Mouse (Mus musculus): ENCODE measurements around the gene Cadm1. TPM values are rescaled to one million over a fixed set of nuclear protein-coding genes. Genes with fewer than 3 reads are reported as not detected.

The Cadm1 gene
- polyA plus RNA-seq, 1 experiment, result 4.0 TPM

GRCm38 (mm10) chr9:47603971-47604370, 74.0 kb downstream of the Cadm1 start:
- no peak for TF ChIP-seq POLR2A (IDR thresholded peaks at IDR 0.05; ENCODE audit: borderline replicate concordance, control insufficient read depth, low read depth, low read length)
- TF ChIP-seq CTCF (IDR thresholded peaks at IDR 0.05; ENCODE audit: control insufficient read depth, insufficient read depth, low read length), result no peak
- Histone ChIP-seq H3K27ac (ENCODE audit: control insufficient read depth, insufficient read depth, low read depth, low read length, poor library complexity) (no peak overlapping the region), H3K4me3 (replicated peaks; ENCODE audit: control insufficient read depth, low read depth, low read length) (no peak overlapping the region), H3K4me1 (ENCODE audit: control insufficient read depth, insufficient read depth, low read length) (no peaks in the 10 kb centered on the region)
- 77% methylated on average over 4 of the region's 4 CpGs for WGBS

GRCm38 (mm10) chr9:47605628-47606027, 75.7 kb downstream of the Cadm1 start:
- Histone ChIP-seq H3K4me3 (replicated peaks; ENCODE audit: control insufficient read depth, low read depth, low read length) (no peak overlapping the region), H3K27ac (ENCODE audit: control insufficient read depth, insufficient read depth, low read depth, low read length, poor library complexity) (no peak overlapping the region), H3K4me1 (ENCODE audit: control insufficient read depth, insufficient read depth, low read length) (no peaks in the 10 kb centered on the region)
- TF ChIP-seq CTCF (IDR thresholded peaks at IDR 0.05; ENCODE audit: control insufficient read depth, insufficient read depth, low read length) (no peak), POLR2A (IDR thresholded peaks at IDR 0.05; ENCODE audit: borderline replicate concordance, control insufficient read depth, low read depth, low read length) (no peak)
- 78% methylated on average over 5 of the region's 5 CpGs for WGBS

GRCm38 (mm10) chr9:47608441-47608840, 78.5 kb downstream of the Cadm1 start:
- Histone ChIP-seq H3K4me3 (replicated peaks; ENCODE audit: control insufficient read depth, low read depth, low read length) (no peak overlapping the region), H3K27ac (ENCODE audit: control insufficient read depth, insufficient read depth, low read depth, low read length, poor library complexity) (no peak overlapping the region), H3K4me1 (ENCODE audit: control insufficient read depth, insufficient read depth, low read length) (no peaks in the 10 kb centered on the region)
- TF ChIP-seq POLR2A (IDR thresholded peaks at IDR 0.05; ENCODE audit: borderline replicate concordance, control insufficient read depth, low read depth, low read length), result no peak
- TF ChIP-seq CTCF (IDR thresholded peaks at IDR 0.05; ENCODE audit: control insufficient read depth, insufficient read depth, low read length), result no peak
- WGBS, result 81% methylated on average over 7 of the region's 7 CpGs

- no peak for TF ChIP-seq CTCF (IDR thresholded peaks at IDR 0.05; ENCODE audit: control insufficient read depth, insufficient read depth, low read length)
- no peak for TF ChIP-seq POLR2A (IDR thresholded peaks at IDR 0.05; ENCODE audit: borderline replicate concordance, control insufficient read depth, low read depth, low read length)
- 71% methylated on average over 6 of the region's 6 CpGs for WGBS
- Histone ChIP-seq H3K4me1 (ENCODE audit: control insufficient read depth, insufficient read depth, low read length) (no peaks in the 10 kb centered on the region), H3K4me3 (replicated peaks; ENCODE audit: control insufficient read depth, low read depth, low read length) (no peak overlapping the region), H3K27ac (ENCODE audit: control insufficient read depth, insufficient read depth, low read depth, low read length, poor library complexity) (no peak overlapping the region)
These were observed 78.9 kb downstream of the Cadm1 start for GRCm38 (mm10) chr9:47608921-47609320.

GRCm38 (mm10) chr9:47609443-47609842, 79.5 kb downstream of the Cadm1 start:
- WGBS, result 73% methylated on average over 4 of the region's 4 CpGs
- no peaks in the 10 kb centered on the region for H3K4me1 ChIP-seq (ENCODE audit: control insufficient read depth, insufficient read depth, low read length)
- no peak for TF ChIP-seq CTCF (IDR thresholded peaks at IDR 0.05; ENCODE audit: control insufficient read depth, insufficient read depth, low read length)
- TF ChIP-seq POLR2A (IDR thresholded peaks at IDR 0.05; ENCODE audit: borderline replicate concordance, control insufficient read depth, low read depth, low read length), result no peak
- no peak overlapping the region for H3K4me3 ChIP-seq (replicated peaks; ENCODE audit: control insufficient read depth, low read depth, low read length)
- H3K27ac ChIP-seq (ENCODE audit: control insufficient read depth, insufficient read depth, low read depth, low read length, poor library complexity), result no peak overlapping the region

GRCm38 (mm10) chr9:47610316-47610715, 80.3 kb downstream of the Cadm1 start:
- no peak overlapping the region for H3K4me3 ChIP-seq (replicated peaks; ENCODE audit: control insufficient read depth, low read depth, low read length)
- 86% methylated on average over 11 of the region's 11 CpGs for WGBS
- H3K27ac ChIP-seq (ENCODE audit: control insufficient read depth, insufficient read depth, low read depth, low read length, poor library complexity), result no peak overlapping the region
- H3K4me1 ChIP-seq (ENCODE audit: control insufficient read depth, insufficient read depth, low read length), result no peaks in the 10 kb centered on the region
- TF ChIP-seq CTCF (IDR thresholded peaks at IDR 0.05; ENCODE audit: control insufficient read depth, insufficient read depth, low read length) (no peak), POLR2A (IDR thresholded peaks at IDR 0.05; ENCODE audit: borderline replicate concordance, control insufficient read depth, low read depth, low read length) (no peak)

- 76% methylated on average over 13 of the region's 13 CpGs for WGBS
- Histone ChIP-seq H3K27ac (ENCODE audit: control insufficient read depth, insufficient read depth, low read depth, low read length, poor library complexity) (no peak overlapping the region), H3K4me1 (ENCODE audit: control insufficient read depth, insufficient read depth, low read length) (no peaks in the 10 kb centered on the region), H3K4me3 (replicated peaks; ENCODE audit: control insufficient read depth, low read depth, low read length) (no peak overlapping the region)
- TF ChIP-seq CTCF (IDR thresholded peaks at IDR 0.05; ENCODE audit: control insufficient read depth, insufficient read depth, low read length), result no peak
- no peak for TF ChIP-seq POLR2A (IDR thresholded peaks at IDR 0.05; ENCODE audit: borderline replicate concordance, control insufficient read depth, low read depth, low read length)
These were observed 83.0 kb downstream of the Cadm1 start for GRCm38 (mm10) chr9:47612894-47613412.

GRCm38 (mm10) chr9:47615049-47615448, 85.1 kb downstream of the Cadm1 start:
- Histone ChIP-seq H3K4me3 (replicated peaks; ENCODE audit: control insufficient read depth, low read depth, low read length) (no peak overlapping the region), H3K27ac (ENCODE audit: control insufficient read depth, insufficient read depth, low read depth, low read length, poor library complexity) (no peak overlapping the region), H3K4me1 (ENCODE audit: control insufficient read depth, insufficient read depth, low read length) (no peaks in the 10 kb centered on the region)
- TF ChIP-seq CTCF (IDR thresholded peaks at IDR 0.05; ENCODE audit: control insufficient read depth, insufficient read depth, low read length), result no peak
- TF ChIP-seq POLR2A (IDR thresholded peaks at IDR 0.05; ENCODE audit: borderline replicate concordance, control insufficient read depth, low read depth, low read length), result no peak
- 77% methylated on average over 6 of the region's 6 CpGs for WGBS

GRCm38 (mm10) chr9:47616391-47616790, 86.4 kb downstream of the Cadm1 start:
- H3K27ac ChIP-seq (ENCODE audit: control insufficient read depth, insufficient read depth, low read depth, low read length, poor library complexity), result no peak overlapping the region
- no peaks in the 10 kb centered on the region for H3K4me1 ChIP-seq (ENCODE audit: control insufficient read depth, insufficient read depth, low read length)
- TF ChIP-seq POLR2A (IDR thresholded peaks at IDR 0.05; ENCODE audit: borderline replicate concordance, control insufficient read depth, low read depth, low read length) (no peak), CTCF (IDR thresholded peaks at IDR 0.05; ENCODE audit: control insufficient read depth, insufficient read depth, low read length) (no peak)
- 58% methylated on average over 4 of the region's 4 CpGs for WGBS
- no peak overlapping the region for H3K4me3 ChIP-seq (replicated peaks; ENCODE audit: control insufficient read depth, low read depth, low read length)
